Mouse (Mus musculus): Measurements from ENCODE around the gene Slc26a9.

The Slc26a9 gene

GRCm38 (mm10) chr1:131743868-131744464 is at the start of gene Slc26a9:
TSS of gene Slc26a9 (plus strand) at chr1:131744022.
- no peak for DNase-seq

- no peak for DNase-seq
Observed at GRCm38 (mm10) chr1:131695308-131695707, 48.5 kb upstream of the Slc26a9 start.

GRCm38 (mm10) chr1:131696325-131696724 is 47.5 kb upstream of the Slc26a9 start:
- DNase-seq, result no peak

GRCm38 (mm10) chr1:131698770-131699169 is 45.1 kb upstream of the Slc26a9 start:
- no peak for DNase-seq

- no peak for DNase-seq
Observed at GRCm38 (mm10) chr1:131699642-131700041, 44.2 kb upstream of the Slc26a9 start.

GRCm38 (mm10) chr1:131700447-131700846 is 43.4 kb upstream of the Slc26a9 start:
- no peak for DNase-seq

GRCm38 (mm10) chr1:131701391-131701790 is 42.4 kb upstream of the Slc26a9 start:
- no peak for DNase-seq

- no peak for DNase-seq
Observed at GRCm38 (mm10) chr1:131702094-131702766, 41.6 kb upstream of the Slc26a9 start.

- no peak for DNase-seq
Observed at GRCm38 (mm10) chr1:131703482-131703881, 40.3 kb upstream of the Slc26a9 start.

GRCm38 (mm10) chr1:131708338-131708737 is 35.5 kb upstream of the Slc26a9 start:
- DNase-seq, result peak; percentile 76

GRCm38 (mm10) chr1:131711518-131711917 is 32.3 kb upstream of the Slc26a9 start:
- DNase-seq, result no peak

- DNase-seq, result peak; percentile 88
Observed at GRCm38 (mm10) chr1:131712386-131712785, 31.4 kb upstream of the Slc26a9 start.

- DNase-seq, result no peak
Observed at GRCm38 (mm10) chr1:131714388-131715337, 29.2 kb upstream of the Slc26a9 start.

- no peak for DNase-seq
Observed at GRCm38 (mm10) chr1:131718952-131719694, 24.7 kb upstream of the Slc26a9 start.

- DNase-seq, result no peak
Observed at GRCm38 (mm10) chr1:131721989-131722388, 21.8 kb upstream of the Slc26a9 start.

GRCm38 (mm10) chr1:131723549-131723948 is 20.3 kb upstream of the Slc26a9 start:
- no peak for DNase-seq

- DNase-seq, result no peak
Observed at GRCm38 (mm10) chr1:131726586-131726985, 17.2 kb upstream of the Slc26a9 start.

- peak; percentile 69 for DNase-seq
Observed at GRCm38 (mm10) chr1:131730639-131731437, 13.0 kb upstream of the Slc26a9 start.

GRCm38 (mm10) chr1:131733474-131734180 is 10.2 kb upstream of the Slc26a9 start:
- DNase-seq, result peak; percentile 81

GRCm38 (mm10) chr1:131734657-131735273 is 9.1 kb upstream of the Slc26a9 start:
- no peak for DNase-seq

- DNase-seq, result no peak
Observed at GRCm38 (mm10) chr1:131736494-131736893, 7.3 kb upstream of the Slc26a9 start.
